Mouse (Mus musculus) heart, postnatal 25 days (tissue): ENCODE measurements at regions not wholly inside any gene's neighbourhood (a gene's known extent, or its start where the extent isn't known, plus 50 kb on each side); places are given as distances from the start of the nearest gene placed in this dataset.

Experiments used
- DNase-seq: peaks from one replicate; pipeline ENCODE4 v3.0.0; 2022; ENCODE audit warnings: low spot score
- intact Hi-C: fragments of 180-260 bp; cut with DNase I; formaldehyde crosslinking; loops from one replicate; pipeline ENCODE4 v1.15.1; 2025

GRCm38 (mm10) chr10:118619601-118620000 lies 178.8 kb downstream of the Ifng start:
- intact Hi-C loops = no loop called here
- DNase-seq = no peak

- intact Hi-C loops = no loop called here
- DNase-seq = no peak
Observed at GRCm38 (mm10) chr10:118620611-118621010, 179.8 kb downstream of the Ifng start.

- DNase-seq = no peak
- intact Hi-C loops = no loop called here
Observed at GRCm38 (mm10) chr10:118621546-118621945, 180.7 kb downstream of the Ifng start.

DNA sequence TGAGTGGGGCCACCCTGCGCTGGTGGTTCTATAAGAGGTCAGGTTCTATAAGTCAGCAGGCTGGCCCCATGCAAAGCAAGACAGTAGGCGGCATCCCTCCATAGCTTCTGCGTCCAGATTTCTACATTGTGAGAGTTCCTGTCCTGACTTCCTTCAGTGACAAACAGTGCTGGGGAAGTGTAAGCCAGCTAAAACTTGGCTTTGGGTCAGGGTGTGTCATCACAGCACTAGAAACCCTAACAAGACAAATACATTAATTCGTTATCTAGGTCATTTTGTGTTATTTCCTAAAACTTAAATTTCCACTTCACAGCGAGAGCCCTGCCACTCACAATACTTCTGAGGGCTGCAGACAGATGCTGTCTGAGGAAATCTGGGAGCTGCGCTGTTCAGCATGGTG lies 181.3 kb downstream of the Ifng start:
- DNase-seq = no peak
- intact Hi-C loops = no loop called here

DNA sequence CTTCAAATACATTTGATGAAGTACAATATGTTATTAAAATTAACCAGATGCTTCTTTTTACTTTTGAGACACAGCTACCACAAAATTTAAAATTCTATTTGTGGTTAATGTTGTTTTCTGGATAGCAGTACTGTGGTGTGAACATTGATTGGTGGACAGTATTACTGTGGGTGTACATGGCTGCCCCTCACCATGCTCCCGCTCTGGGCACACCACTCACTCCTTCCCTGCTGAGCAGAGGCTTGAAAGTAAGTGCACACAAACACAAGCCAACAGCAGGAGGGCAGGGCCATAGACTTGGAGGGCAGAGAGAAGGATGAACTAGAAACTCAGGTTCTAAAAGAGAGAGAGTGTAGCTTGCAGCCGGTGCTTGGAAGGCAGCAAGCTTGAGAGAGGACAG lies 182.1 kb downstream of the Ifng start:
- intact Hi-C loops = no loop called here
- DNase-seq = no peak

GRCm38 (mm10) chr10:118624368-118624767 lies 183.5 kb downstream of the Ifng start:
- no peak for DNase-seq
- intact Hi-C loops = no loop called here

- DNase-seq = no peak
- intact Hi-C loops = no loop called here
Observed at GRCm38 (mm10) chr10:118628000-118628399, 187.2 kb downstream of the Ifng start.

GRCm38 (mm10) chr10:118629360-118630040 lies 188.7 kb downstream of the Ifng start:
- DNase-seq = no peak
- intact Hi-C loops = no loop called here

GRCm38 (mm10) chr10:118631786-118632185 lies 190.9 kb downstream of the Ifng start:
- intact Hi-C loops = no loop called here
- no peak for DNase-seq

GRCm38 (mm10) chr10:118632187-118632586 lies 191.3 kb downstream of the Ifng start:
- intact Hi-C loops = no loop called here
- no peak for DNase-seq

DNA sequence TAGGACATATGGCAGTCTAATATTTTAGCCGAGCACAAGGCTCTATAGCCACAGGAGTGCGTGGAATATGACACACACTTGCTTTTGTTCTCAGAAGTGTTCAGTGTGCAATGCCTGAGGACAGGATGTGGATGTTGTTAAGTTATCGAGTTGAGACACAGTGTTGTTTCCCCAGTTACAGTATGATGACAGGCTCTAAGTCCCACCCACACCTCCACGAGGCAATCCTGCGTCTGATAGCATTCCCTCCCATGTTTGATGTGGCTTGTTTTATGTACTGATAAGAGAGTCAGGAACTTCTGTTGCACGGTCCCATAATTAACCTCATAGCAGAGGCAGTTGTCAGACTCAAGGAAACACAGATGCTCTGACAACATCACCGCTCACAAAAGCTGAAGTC lies 192.6 kb downstream of the Ifng start:
- no peak for DNase-seq
- intact Hi-C loops = no loop called here

- intact Hi-C loops = no loop called here
- no peak for DNase-seq
Observed at GRCm38 (mm10) chr10:118639097-118639496, 198.3 kb downstream of the Ifng start.

GRCm38 (mm10) chr10:118640121-118640809 lies 199.4 kb downstream of the Ifng start:
- intact Hi-C loops = no loop called here
- DNase-seq = no peak

DNA sequence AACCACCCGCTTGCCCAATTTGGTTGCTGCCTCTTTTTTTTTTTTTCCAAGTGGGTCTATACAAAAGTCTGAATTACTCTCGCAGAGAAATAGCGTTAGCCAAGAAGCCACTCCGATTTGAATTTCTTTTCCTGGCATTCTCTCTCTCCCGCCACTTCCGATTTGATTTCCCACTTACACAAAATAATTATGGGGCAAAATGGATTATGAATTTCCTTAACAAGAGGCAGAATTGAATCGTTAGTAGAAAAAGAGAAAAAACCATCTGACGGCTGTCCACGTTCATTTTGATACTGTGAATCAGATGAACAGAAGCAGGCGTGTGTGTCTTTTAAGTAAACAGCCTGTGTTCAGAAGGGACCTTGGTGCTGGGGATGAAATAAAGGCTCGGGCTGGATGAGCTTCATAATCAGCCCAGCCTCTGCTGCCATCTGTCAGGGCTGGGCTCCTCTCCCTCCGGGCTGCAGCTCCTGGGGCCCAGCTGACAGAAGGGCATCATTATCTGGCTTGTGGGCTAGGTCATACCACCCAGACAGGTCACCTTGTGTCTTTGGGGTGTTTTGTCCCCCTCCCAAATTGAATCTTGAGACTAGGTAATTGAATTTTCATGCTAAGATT lies 200.1 kb downstream of the Ifng start:
- intact Hi-C loops = no loop called here

GRCm38 (mm10) chr10:118643622-118644021 lies 202.8 kb downstream of the Ifng start:
- intact Hi-C loops = no loop called here
- no peak for DNase-seq

More for the DNA sequence above, 200.1 kb downstream of the Ifng start:
- DNase-seq = no peak

- DNase-seq = peak; percentile 21
- intact Hi-C loops = loop anchor here (5.0 kb wide), 1 partner anchor 109 kb away; no protein-coding TSS in a partner anchor
Observed at GRCm38 (mm10) chr10:118648111-118648510, 207.3 kb downstream of the Ifng start.

GRCm38 (mm10) chr10:118656561-118656960 lies 213.4 kb downstream of the Dyrk2 start:
- intact Hi-C loops = no loop called here
- no peak for DNase-seq

GRCm38 (mm10) chr10:118666009-118666408 lies 204.0 kb downstream of the Dyrk2 start:
- intact Hi-C loops = no loop called here
- DNase-seq = no peak

DNA sequence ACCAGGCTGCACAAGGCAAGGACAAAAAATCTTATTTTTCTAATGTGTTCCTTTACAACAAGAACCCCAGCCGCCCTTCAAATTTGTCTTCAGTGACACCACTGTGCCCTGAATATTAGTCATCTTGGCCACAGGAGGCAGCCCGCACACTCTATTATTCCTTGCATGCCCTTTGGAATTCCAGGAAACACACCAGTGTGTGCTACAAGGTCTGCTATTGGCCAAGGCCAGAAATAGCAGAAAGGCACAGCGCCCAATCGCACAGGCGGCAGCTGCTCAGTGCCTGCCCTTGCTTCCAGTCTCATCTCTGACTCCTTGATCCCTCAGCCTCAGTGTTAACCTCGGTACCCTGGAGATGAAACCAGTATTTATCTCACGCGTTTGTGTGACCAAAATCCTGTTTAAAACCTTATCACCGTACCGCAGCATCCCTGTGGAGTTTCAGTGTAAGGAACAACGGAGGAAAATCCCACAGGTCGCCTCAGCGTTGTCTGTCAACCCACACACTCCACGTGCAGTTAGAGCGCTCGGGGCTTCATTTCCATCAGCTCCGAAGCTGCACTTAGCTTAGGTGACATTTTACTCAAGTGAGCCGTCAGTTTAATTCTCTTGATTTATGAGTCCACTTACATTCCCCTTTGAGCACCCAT lies 194.1 kb downstream of the Dyrk2 start:
- DNase-seq = no peak
- intact Hi-C loops = no loop called here

- no peak for DNase-seq
- intact Hi-C loops = no loop called here
Observed at GRCm38 (mm10) chr10:118678750-118679418, 191.1 kb downstream of the Dyrk2 start.
